Comparison of ENCODE assay signal across 11 mouse cellular contexts in genomic region chr8:70574915-70575314, GRCm38 (mm10). TPM values are rescaled to one million over a fixed set of nuclear protein-coding genes. Genes with fewer than 3 reads are reported as not detected.
DNase-seq lines count a peak whose midpoint lies in the region; ATAC-seq lines count a peak whose summit lies in the region.
"Had no signal": no experiment of that assay in that cellular context is flagged by ENCODE, and none has a peak within 500 bp of the region (broad histone marks: within the 10 kb centered on the region; RNA-seq: fewer than 3 reads in every experiment).

No protein-coding gene starts in this region.

- H3K9ac ChIP-seq in kidney, embryonic 16.5 days (replicated peaks; ENCODE audit: low read length): no peak overlapping the region
- no peak overlapping the region for H3K9ac ChIP-seq in hindbrain, embryonic 11.5 days (ENCODE audit: low read depth, low read length)
- no peak overlapping the region for H3K9ac ChIP-seq in liver, embryonic 11.5 days (ENCODE audit: low read depth, low read length)
- H3K9ac ChIP-seq: embryonic facial prominence, embryonic 15.5 days; neural tube, embryonic 12.5 days had no signal

- peak; percentile 49; the same call in 1 of the 2 replicates for ATAC-seq in kidney, embryonic 16.5 days (ENCODE audit: low FRiP score, low TSS enrichment)
- no peak for ATAC-seq in hindbrain, embryonic 11.5 days (ENCODE audit: low FRiP score)
- ATAC-seq in liver, embryonic 11.5 days (replicated peaks; ENCODE audit: low FRiP score): no peak
- ATAC-seq: activated CD4-positive, CD25-positive, alpha-beta regulatory T cell, adult 4 months had no signal

- H3K4me3 ChIP-seq in kidney, embryonic 16.5 days (ENCODE audit: low read length): no peak overlapping the region
- no peak overlapping the region for H3K4me3 ChIP-seq in hindbrain, embryonic 11.5 days (ENCODE audit: low read depth, low read length)
- no peak overlapping the region for H3K4me3 ChIP-seq in liver, embryonic 11.5 days (ENCODE audit: low read depth, low read length)
- H3K4me3 ChIP-seq: embryonic facial prominence, embryonic 15.5 days; neural tube, embryonic 12.5 days had no signal

- H3K4me1 ChIP-seq in kidney, embryonic 16.5 days (ENCODE audit: insufficient read depth, low read length): peaks cover 12% of the 10 kb centered on the region; the same call in 1 of the 2 replicates
- no peaks in the 10 kb centered on the region for H3K4me1 ChIP-seq in hindbrain, embryonic 11.5 days (replicated peaks; ENCODE audit: control insufficient read depth, insufficient read depth, low read length)
- peaks cover 7% of the 10 kb centered on the region; the same call in 1 of the 2 replicates for H3K4me1 ChIP-seq in liver, embryonic 11.5 days (replicated peaks; ENCODE audit: control insufficient read depth, insufficient read depth, low read length)
- H3K4me1 ChIP-seq: neural tube, embryonic 12.5 days had no signal

- peak; percentile 77 for DNase-seq in cerebellum, adult 11-12 months
- DNase-seq in cerebellum, postnatal 4 days (ENCODE audit: low spot score in 2 of 2): no peak
- DNase-seq in 416B (ENCODE audit: low read depth): peak; percentile 77
- DNase-seq in gastrocnemius, postnatal 10 days: peak; percentile 52
- DNase-seq in hindbrain, embryonic 11.5 days (ENCODE audit: low spot score): no peak
- no peak for DNase-seq in left cerebral cortex, adult 8-10 months (ENCODE audit: low spot score in 2 of 2)
- no peak for DNase-seq in liver, embryonic 11.5 days (ENCODE audit: low spot score)

- H3K36me3 ChIP-seq in kidney, embryonic 16.5 days (ENCODE audit: insufficient read depth, low read length): peaks cover 20% of the 10 kb centered on the region
- H3K36me3 ChIP-seq in hindbrain, embryonic 11.5 days (ENCODE audit: control insufficient read depth, insufficient read depth, low read length): 0 out of 2 replicates have a peak, but pooled peaks cover 4% of the 10 kb centered on the region
- peaks cover 14% of the 10 kb centered on the region for H3K36me3 ChIP-seq in liver, embryonic 11.5 days (ENCODE audit: control insufficient read depth, insufficient read depth, low read length)

- no peaks in the 10 kb centered on the region for H3K9me3 ChIP-seq in kidney, embryonic 16.5 days (ENCODE audit: low read length)
- H3K9me3 ChIP-seq in hindbrain, embryonic 11.5 days (ENCODE audit: control insufficient read depth, low read length): no peaks in the 10 kb centered on the region
- no peaks in the 10 kb centered on the region for H3K9me3 ChIP-seq in liver, embryonic 11.5 days (ENCODE audit: control insufficient read depth, low read length)
- H3K9me3 ChIP-seq: embryonic facial prominence, embryonic 15.5 days; neural tube, embryonic 12.5 days had no signal

- 52% methylated on average over 4 of the region's 4 CpGs for WGBS in kidney, embryonic 16.5 days
- 93% methylated on average over 4 of the region's 4 CpGs for WGBS in hindbrain, embryonic 11.5 days
- 55% methylated on average over 4 of the region's 4 CpGs for WGBS in liver, embryonic 11.5 days

- no peak overlapping the region for H3K4me2 ChIP-seq in kidney, embryonic 16.5 days (replicated peaks; ENCODE audit: low read depth, low read length)
- H3K4me2 ChIP-seq in hindbrain, embryonic 11.5 days (replicated peaks; ENCODE audit: low read depth, low read length): no peak overlapping the region
- H3K4me2 ChIP-seq in liver, embryonic 11.5 days: no peak overlapping the region
- H3K4me2 ChIP-seq: embryonic facial prominence, embryonic 15.5 days; neural tube, embryonic 12.5 days had no signal

- no peaks in the 10 kb centered on the region for H3K27me3 ChIP-seq in kidney, embryonic 16.5 days (ENCODE audit: insufficient read depth, low read length)
- H3K27me3 ChIP-seq in hindbrain, embryonic 11.5 days (ENCODE audit: control insufficient read depth, insufficient read depth, low read length): no peaks in the 10 kb centered on the region
- no peaks in the 10 kb centered on the region for H3K27me3 ChIP-seq in liver, embryonic 11.5 days (replicated peaks; ENCODE audit: control insufficient read depth, insufficient read depth, low read length)
- H3K27me3 ChIP-seq: embryonic facial prominence, embryonic 15.5 days; neural tube, embryonic 12.5 days had no signal

- H3K27ac ChIP-seq in kidney, embryonic 16.5 days (ENCODE audit: low read length): peak overlapping the region; percentile 35; the same call in 1 of the 2 replicates
- no peak overlapping the region for H3K27ac ChIP-seq in hindbrain, embryonic 11.5 days (ENCODE audit: low read depth, low read length)
- no peak overlapping the region for H3K27ac ChIP-seq in liver, embryonic 11.5 days (ENCODE audit: low read depth, low read length)
- H3K27ac ChIP-seq: embryonic facial prominence, embryonic 15.5 days; neural tube, embryonic 12.5 days had no signal

RNA-seq across cellular contexts. Expression of gene Isyna1, which starts 19.3 kb away (rescaled TPM):
- 10 to 100 TPM; 30.0 to 31.6 TPM for total RNA-seq in gastrocnemius, postnatal 10 days (2021)
- polyA plus RNA-seq in kidney, embryonic 16.5 days (2015; fragmentation: Nextera tagmentation; extraction: Ambion mirVana): 215 and 217 TPM in 2 replicates
- polyA plus RNA-seq in hindbrain, embryonic 11.5 days (2014; fragmentation: Nextera tagmentation; extraction: Ambion mirVana): 57.9 and 65.1 TPM in 2 replicates
- total RNA-seq in left cerebral cortex, adult 8-10 months (2022): 10 to 100 TPM; 54.5 to 60.3 (median 56.5) TPM
- polyA plus RNA-seq in liver, embryonic 11.5 days (2014; fragmentation: Nextera tagmentation; extraction: Ambion mirVana): 177 and 188 TPM in 2 replicates

RNA-seq across cellular contexts. Expression of gene Ssbp4, which starts 33.8 kb away (rescaled TPM):
- 10 to 100 TPM; 31.1 to 40.1 TPM for total RNA-seq in gastrocnemius, postnatal 10 days (2021)
- polyA plus RNA-seq in kidney, embryonic 16.5 days (2015; fragmentation: Nextera tagmentation; extraction: Ambion mirVana): 133 and 149 TPM in 2 replicates
- 126 and 129 TPM in 2 replicates for polyA plus RNA-seq in hindbrain, embryonic 11.5 days (2014; fragmentation: Nextera tagmentation; extraction: Ambion mirVana)
- 100 to 1,000 TPM; 211 to 248 (median 234) TPM for total RNA-seq in left cerebral cortex, adult 8-10 months (2022)
- 144 and 173 TPM in 2 replicates for polyA plus RNA-seq in liver, embryonic 11.5 days (2014; fragmentation: Nextera tagmentation; extraction: Ambion mirVana)

RNA-seq across cellular contexts. Expression of gene Ell, which starts 35.7 kb away (rescaled TPM):
- total RNA-seq in gastrocnemius, postnatal 10 days (2021): 10 to 100 TPM; 12.7 to 19.8 TPM
- polyA plus RNA-seq in kidney, embryonic 16.5 days (2015; fragmentation: Nextera tagmentation; extraction: Ambion mirVana): 24.1 and 25.1 TPM in 2 replicates
- 15.4 and 16.5 TPM in 2 replicates for polyA plus RNA-seq in hindbrain, embryonic 11.5 days (2014; fragmentation: Nextera tagmentation; extraction: Ambion mirVana)
- 10 to 100 TPM; 17.6 to 25.3 (median 19.2) TPM for total RNA-seq in left cerebral cortex, adult 8-10 months (2022)
- 20.3 and 20.7 TPM in 2 replicates for polyA plus RNA-seq in liver, embryonic 11.5 days (2014; fragmentation: Nextera tagmentation; extraction: Ambion mirVana)

RNA-seq across cellular contexts. Expression of gene Lrrc25, which starts 41.0 kb away (rescaled TPM):
- total RNA-seq in gastrocnemius, postnatal 10 days (2021): 1 to 10 TPM; 1.2 to 3.0 TPM
- polyA plus RNA-seq in kidney, embryonic 16.5 days (2015; fragmentation: Nextera tagmentation; extraction: Ambion mirVana): 1.8 and 1.9 TPM in 2 replicates
- 0.85 and 0.97 TPM in 2 replicates for polyA plus RNA-seq in hindbrain, embryonic 11.5 days (2014; fragmentation: Nextera tagmentation; extraction: Ambion mirVana)
- 1 to 10 TPM in 1 of 4 experiments, under 1 TPM in 3; 0.55 to 1.3 (median 0.87) TPM for total RNA-seq in left cerebral cortex, adult 8-10 months (2022)
- 4.5 and 5.3 TPM in 2 replicates for polyA plus RNA-seq in liver, embryonic 11.5 days (2014; fragmentation: Nextera tagmentation; extraction: Ambion mirVana)

RNA-seq across cellular contexts. Expression of gene Kxd1, which starts 47.2 kb away (rescaled TPM):
- total RNA-seq in gastrocnemius, postnatal 10 days (2021): 10 to 100 TPM; 57.8 to 61.0 TPM
- 65.4 and 69.9 TPM in 2 replicates for polyA plus RNA-seq in kidney, embryonic 16.5 days (2015; fragmentation: Nextera tagmentation; extraction: Ambion mirVana)
- 48.3 and 52.6 TPM in 2 replicates for polyA plus RNA-seq in hindbrain, embryonic 11.5 days (2014; fragmentation: Nextera tagmentation; extraction: Ambion mirVana)
- 10 to 100 TPM; 43.0 to 52.5 (median 47.1) TPM for total RNA-seq in left cerebral cortex, adult 8-10 months (2022)
- 68.8 and 75.2 TPM in 2 replicates for polyA plus RNA-seq in liver, embryonic 11.5 days (2014; fragmentation: Nextera tagmentation; extraction: Ambion mirVana)

Comparison
In these comparisons a context has a peak if more than half of its experiments do, and no peak if none do; other contexts are left out.
1. DNase-seq: peak in cerebellum, adult 11-12 months (single experiment), 416B (single experiment) and gastrocnemius, postnatal 10 days (single experiment); none in cerebellum, postnatal 4 days (0 of 2), hindbrain, embryonic 11.5 days (single experiment), left cerebral cortex, adult 8-10 months (0 of 2) and liver, embryonic 11.5 days (single experiment).